In genomic region chr19:42086166-42086565, GRCm38 (mm10) we compare ENCODE assay signal across 8 mouse cellular contexts. TPM values are rescaled to one million over a fixed set of nuclear protein-coding genes. Genes with fewer than 3 reads are reported as not detected.
A peak's percentile ranks its signal among the peaks of the same experiment; 100 is the strongest.
DNase-seq lines count a peak whose midpoint lies in the region; ATAC-seq and TF ChIP-seq lines count a peak whose summit lies in the region.

Gene Morn4, minus strand, starts transcription at chr19:42086357.

- H3K27me3 ChIP-seq in C2C12 (ENCODE audit: control insufficient read depth, insufficient read depth, insufficient read length), result no peaks in the 10 kb centered on the region
- H3K27me3 ChIP-seq in heart, embryonic 12.5 days (replicated peaks), result no peaks in the 10 kb centered on the region
- no peaks in the 10 kb centered on the region for H3K27me3 ChIP-seq in kidney, embryonic 16.5 days (ENCODE audit: insufficient read depth, low read length)
- H3K27me3 ChIP-seq in stomach, embryonic 16.5 days (ENCODE audit: control insufficient read depth, insufficient read depth, low read length), result no peaks in the 10 kb centered on the region

- peaks cover 14% of the 10 kb centered on the region for H3K4me1 ChIP-seq in heart, embryonic 12.5 days (replicated peaks)
- peaks cover 17% of the 10 kb centered on the region for H3K4me1 ChIP-seq in kidney, embryonic 16.5 days (ENCODE audit: insufficient read depth, low read length)
- peaks cover 15% of the 10 kb centered on the region for H3K4me1 ChIP-seq in stomach, embryonic 16.5 days (ENCODE audit: control insufficient read depth, insufficient read depth, low read length)

- H3K9ac ChIP-seq in heart, embryonic 12.5 days, result peak within 1 kb of the TSS; percentile 74
- H3K9ac ChIP-seq in kidney, embryonic 16.5 days (replicated peaks; ENCODE audit: low read length), result peak within 1 kb of the TSS; percentile 75
- H3K9ac ChIP-seq in stomach, embryonic 16.5 days (ENCODE audit: low read length), result peak within 1 kb of the TSS; percentile 76

- peaks cover 15% of the 10 kb centered on the region for H3K79me2 ChIP-seq in C2C12 (ENCODE audit: control insufficient read depth, insufficient read depth)

- no peak for TF ChIP-seq CTCF in C2C12 (IDR thresholded peaks at IDR 0.05; ENCODE audit: control insufficient read depth, insufficient read depth, insufficient read length)

- H3K4me2 ChIP-seq in heart, embryonic 12.5 days, result peak within 1 kb of the TSS; percentile 95
- peak within 1 kb of the TSS; percentile 79 for H3K4me2 ChIP-seq in kidney, embryonic 16.5 days (replicated peaks; ENCODE audit: low read depth, low read length)
- peak within 1 kb of the TSS; percentile 93 for H3K4me2 ChIP-seq in stomach, embryonic 16.5 days (ENCODE audit: low read depth, low read length)

- peak; percentile 63 for ATAC-seq in heart, embryonic 12.5 days (ENCODE audit: insufficient number of reproducible peaks, low FRiP score)
- ATAC-seq in kidney, embryonic 16.5 days (ENCODE audit: low FRiP score, low TSS enrichment), result peak; percentile 76
- peak; percentile 45; the same call in 1 of the 2 replicates for ATAC-seq in stomach, embryonic 16.5 days (ENCODE audit: insufficient read depth, low FRiP score)

- H3K27ac ChIP-seq in heart, embryonic 12.5 days (ENCODE audit: poor library complexity, severe bottlenecking), result no peak within 1 kb of the TSS
- H3K27ac ChIP-seq in kidney, embryonic 16.5 days (ENCODE audit: low read length), result peak within 1 kb of the TSS; percentile 43; the same call in 1 of the 2 replicates
- H3K27ac ChIP-seq in stomach, embryonic 16.5 days (ENCODE audit: low read length), result no peak within 1 kb of the TSS

- WGBS in heart, embryonic 12.5 days, result 0% methylated on average over 21 of the region's 21 CpGs
- under 1% methylated on average over 21 of the region's 21 CpGs for WGBS in kidney, embryonic 16.5 days
- under 1% methylated on average over 21 of the region's 21 CpGs for WGBS in stomach, embryonic 16.5 days

- H3K36me3 ChIP-seq in C2C12 (ENCODE audit: control insufficient read depth, insufficient read depth), result no peaks in the 10 kb centered on the region
- H3K36me3 ChIP-seq in heart, embryonic 12.5 days, result no peaks in the 10 kb centered on the region
- H3K36me3 ChIP-seq in kidney, embryonic 16.5 days (ENCODE audit: insufficient read depth, low read length), result no peaks in the 10 kb centered on the region
- H3K36me3 ChIP-seq in stomach, embryonic 16.5 days (ENCODE audit: control insufficient read depth, insufficient read depth, low read length), result no peaks in the 10 kb centered on the region

- H3K79me3 ChIP-seq in C2C12 (ENCODE audit: low read depth), result peaks cover 4% of the 10 kb centered on the region

- H3ac ChIP-seq in C2C12 (ENCODE audit: control insufficient read depth, insufficient read length, low read depth), result peak within 1 kb of the TSS; percentile 81

- no peaks in the 10 kb centered on the region for H3K9me3 ChIP-seq in heart, embryonic 12.5 days (replicated peaks)
- no peaks in the 10 kb centered on the region for H3K9me3 ChIP-seq in kidney, embryonic 16.5 days (ENCODE audit: low read length)
- H3K9me3 ChIP-seq in stomach, embryonic 16.5 days (replicated peaks; ENCODE audit: control insufficient read depth, low read length), result no peaks in the 10 kb centered on the region

- peak within 1 kb of the TSS; percentile 57 for H3K4me3 ChIP-seq in C2C12 (ENCODE audit: insufficient read depth, poor library complexity, severe bottlenecking)
- H3K4me3 ChIP-seq in heart, embryonic 12.5 days, result peak within 1 kb of the TSS; percentile 76
- H3K4me3 ChIP-seq in kidney, embryonic 16.5 days (ENCODE audit: low read length), result peak within 1 kb of the TSS; percentile 67
- peak within 1 kb of the TSS; percentile 73 for H3K4me3 ChIP-seq in stomach, embryonic 16.5 days (replicated peaks; ENCODE audit: low read length)

- peak; percentile 86 for DNase-seq in brain, embryonic 18.5 days (ENCODE audit: low read depth, low spot score)
- peak; percentile 54 for DNase-seq in fibroblast of lung, adult 2 months (ENCODE audit: low read depth)
- peak; percentile 85 for DNase-seq in liver
- peak; percentile 54 to 55 for DNase-seq in natural killer cell, adult 2 months (ENCODE audit: low spot score in 2 of 2)

TF ChIP-seq in C2C12, 6 proteins besides CTCF, POLR2A, EP300 and RAD21:
- TF ChIP-seq MYOD1 (IDR thresholded peaks at IDR 0.05; ENCODE audit: control insufficient read depth, insufficient read length, low read depth), result no peak
- no peak for TF ChIP-seq FOSL1 (IDR thresholded peaks at IDR 0.05; ENCODE audit: insufficient read depth, low read length, poor library complexity, severe bottlenecking)
- TF ChIP-seq CEBPB (IDR thresholded peaks at IDR 0.05; ENCODE audit: low read depth), result no peak
- no peak for TF ChIP-seq USF1 (IDR thresholded peaks at IDR 0.05; ENCODE audit: low read depth)
- no peak for TF ChIP-seq MAX (IDR thresholded peaks at IDR 0.05)
- TF ChIP-seq MYOG (IDR thresholded peaks at IDR 0.05; ENCODE audit: control insufficient read depth, extremely low read depth, insufficient read length), result no peak

RNA-seq across cellular contexts. Expression of gene Morn4, which starts in this region (rescaled TPM):
- 16.5 TPM for polyA plus RNA-seq in C2C12 (2012; fragmentation: generic; extraction: Trizol)
- polyA plus RNA-seq in heart, embryonic 12.5 days (2016; fragmentation: Nextera tagmentation; extraction: Ambion mirVana), result 15.2 and 17.1 TPM in 2 replicates
- polyA plus RNA-seq in kidney, embryonic 16.5 days (2015; fragmentation: Nextera tagmentation; extraction: Ambion mirVana), result 32.7 and 35.2 TPM in 2 replicates
- 15.3 and 16.0 TPM in 2 replicates for polyA plus RNA-seq in stomach, embryonic 16.5 days (2015; fragmentation: Nextera tagmentation; extraction: Ambion mirVana)
